Mouse (Mus musculus) left cerebral cortex, postnatal 36 days (tissue): Measurements from ENCODE around the gene Hemgn. TPM values are rescaled to one million over a fixed set of nuclear protein-coding genes. Genes with fewer than 3 reads are reported as not detected.

ENCODE experiments used
- DNase-seq, 2 experiments: peaks; one replicate each; pipeline ENCODE4 v3.0.0; 2021 to 2022; ENCODE audit warnings: low spot score in 2 of 2, mixed read lengths in 1 of 2
- intact Hi-C: fragments of 180-260 bp; cut with DNase I; formaldehyde crosslinking; loops from one replicate; pipeline ENCODE4 v1.15.1; 2025
- total RNA-seq, 2 experiments: library from RNA; stranded (reverse); gene quantifications; 2 replicates each; pipeline ENCODE4 v1.2.3; 2021

Hemgn gene
- total RNA-seq, 2 experiments from 2014 or later, result not detected

DNA sequence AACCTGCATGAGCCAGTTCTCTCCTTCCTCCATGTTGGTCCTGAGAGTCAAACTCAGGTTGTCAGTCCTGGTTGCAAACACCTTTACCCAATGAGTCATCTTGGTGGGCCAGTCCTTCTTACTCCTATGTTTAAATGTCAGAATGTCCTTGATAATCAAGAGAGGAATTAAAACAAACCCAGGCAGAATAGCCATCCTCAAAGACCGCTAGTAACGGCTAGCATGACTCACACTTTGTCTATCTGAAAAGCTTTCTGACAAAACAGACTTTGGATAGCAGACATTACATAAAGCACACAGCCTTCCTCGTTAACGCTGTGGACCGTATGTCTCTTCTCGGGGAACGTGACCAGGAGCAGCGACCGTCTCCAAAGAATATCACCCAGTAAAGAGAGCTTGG is 5.5 kb upstream of the Hemgn start:
- no peak for DNase-seq
- intact Hi-C loops, result no loop called here

- DNase-seq, result no peak
- intact Hi-C loops, result no loop called here
Observed at GRCm38 (mm10) chr4:46417491-46417890, 4.2 kb upstream of the Hemgn start.

- intact Hi-C loops, result no loop called here
- no peak for DNase-seq
Observed at GRCm38 (mm10) chr4:46412113-46412512, 1.2 kb downstream of the Hemgn start.

- intact Hi-C loops, result no loop called here
- DNase-seq, result no peak
Observed at GRCm38 (mm10) chr4:46411489-46411888, 1.8 kb downstream of the Hemgn start.

- no peak for DNase-seq
- intact Hi-C loops, result no loop called here
Observed at GRCm38 (mm10) chr4:46410677-46411076, 2.6 kb downstream of the Hemgn start.

GRCm38 (mm10) chr4:46406966-46407703 is 6.2 kb downstream of the Hemgn start:
- intact Hi-C loops, result no loop called here
- no peak for DNase-seq

DNA sequence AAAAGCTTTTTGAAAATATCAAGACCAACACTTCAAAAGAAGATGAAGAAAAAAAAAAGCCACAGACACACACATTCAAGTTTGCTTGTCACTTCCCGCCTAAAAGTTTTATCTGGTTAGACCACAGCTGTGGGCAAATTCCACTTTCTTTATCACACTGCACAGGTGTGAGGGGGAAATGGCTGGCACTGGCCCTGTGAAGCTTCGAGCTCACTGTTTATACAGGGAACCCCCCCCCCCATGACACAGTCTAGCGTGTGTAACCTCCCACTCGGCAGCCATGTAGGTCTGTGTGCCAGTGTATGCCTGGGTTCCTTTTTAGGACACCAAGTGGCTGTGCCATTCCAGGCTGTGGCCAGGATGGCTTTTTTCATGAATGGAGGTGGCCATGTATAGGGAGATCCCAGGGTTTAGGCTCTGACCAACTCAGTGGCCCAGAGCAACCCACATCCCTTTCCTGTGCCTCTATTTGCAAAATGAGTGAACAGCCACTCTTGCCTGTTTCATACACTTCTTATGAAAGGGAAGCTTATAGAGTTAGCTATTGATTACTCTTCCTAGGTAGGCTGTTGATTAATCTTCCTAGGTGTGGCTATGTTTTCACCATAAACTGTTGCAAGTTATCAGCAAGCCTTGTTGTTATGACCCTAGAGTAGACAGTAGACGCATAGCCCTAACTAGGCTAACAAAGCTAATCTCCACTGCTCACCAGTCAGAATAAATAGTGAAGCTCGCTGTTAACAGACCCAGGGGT is 9.1 kb downstream of the Hemgn start:
- DNase-seq, result no peak
- intact Hi-C loops, result no loop called here

DNA sequence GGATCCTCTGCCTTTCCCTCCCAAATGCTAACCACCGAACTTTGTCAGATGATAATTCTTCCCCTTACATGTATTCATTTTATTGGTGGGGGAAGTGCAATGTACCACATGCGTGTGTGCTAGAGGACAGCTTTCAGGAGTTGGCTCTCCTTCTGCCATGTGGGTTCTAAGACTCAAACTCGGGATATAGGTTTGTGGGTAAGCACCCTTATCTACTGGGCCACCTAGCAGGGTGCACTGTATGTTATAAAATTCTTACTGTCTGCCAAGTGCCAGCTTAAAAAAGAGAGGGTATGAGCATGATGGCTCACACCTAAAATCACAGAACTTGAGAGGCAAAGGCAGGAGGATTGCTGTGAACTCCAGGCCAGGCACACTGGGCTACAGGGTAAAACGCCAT is 14.5 kb downstream of the Hemgn start:
- intact Hi-C loops, result no loop called here
- no peak for DNase-seq

DNA sequence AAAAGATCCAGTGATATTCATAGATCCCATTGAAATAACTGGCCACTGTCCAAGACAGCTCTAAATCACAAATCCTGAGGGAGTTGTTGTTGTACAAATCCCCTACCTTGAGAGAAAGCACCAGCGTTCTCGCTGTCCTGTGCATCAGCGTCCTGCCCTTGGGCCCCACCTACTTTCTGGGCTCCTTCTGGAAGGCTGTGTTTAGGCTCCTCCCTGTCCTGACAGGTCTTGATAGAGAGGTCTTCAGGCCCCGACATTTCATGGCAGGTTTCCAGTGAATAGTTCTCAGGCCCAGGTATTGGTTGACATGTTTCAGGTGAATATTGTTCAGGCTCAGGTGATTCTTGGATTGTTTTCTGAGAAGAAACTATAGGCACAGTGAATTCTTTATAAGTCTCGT is 17.6 kb downstream of the Hemgn start:
- intact Hi-C loops, result no loop called here
- no peak for DNase-seq

DNA sequence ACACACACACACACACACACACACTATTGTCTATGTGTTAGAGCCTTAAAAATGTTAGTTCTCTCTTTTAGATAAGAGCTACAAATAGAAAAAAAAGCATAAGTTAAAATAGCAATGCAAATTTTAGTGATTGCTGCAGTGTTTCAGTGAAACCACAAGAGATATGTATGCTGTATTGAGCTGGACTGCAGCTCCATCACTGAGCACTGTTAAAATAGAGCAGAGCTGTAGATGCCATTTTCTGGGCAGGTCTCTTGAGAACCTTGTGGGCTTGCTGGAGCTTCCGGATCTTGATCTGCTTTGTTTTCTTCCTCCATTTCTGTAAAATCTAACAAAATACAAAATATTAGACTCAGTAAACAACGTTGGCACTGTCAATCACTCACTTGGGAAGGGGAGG is 18.9 kb downstream of the Hemgn start:
- intact Hi-C loops, result no loop called here
- DNase-seq, result no peak

- intact Hi-C loops, result no loop called here
Observed at GRCm38 (mm10) chr4:46390390-46390970, 22.8 kb downstream of the Hemgn start.

GRCm38 (mm10) chr4:46389612-46390341 is 23.5 kb downstream of the Hemgn start:
- intact Hi-C loops, result loop anchor here (1.0 to 10.0 kb wide), 3 partner anchors 62 to 265 kb away; partner anchors contain the start of gene Tbc1d2

More at GRCm38 (mm10) chr4:46390390-46390970, 22.8 kb downstream of the Hemgn start:
- DNase-seq, result peak; percentile 27 to 60

DNA sequence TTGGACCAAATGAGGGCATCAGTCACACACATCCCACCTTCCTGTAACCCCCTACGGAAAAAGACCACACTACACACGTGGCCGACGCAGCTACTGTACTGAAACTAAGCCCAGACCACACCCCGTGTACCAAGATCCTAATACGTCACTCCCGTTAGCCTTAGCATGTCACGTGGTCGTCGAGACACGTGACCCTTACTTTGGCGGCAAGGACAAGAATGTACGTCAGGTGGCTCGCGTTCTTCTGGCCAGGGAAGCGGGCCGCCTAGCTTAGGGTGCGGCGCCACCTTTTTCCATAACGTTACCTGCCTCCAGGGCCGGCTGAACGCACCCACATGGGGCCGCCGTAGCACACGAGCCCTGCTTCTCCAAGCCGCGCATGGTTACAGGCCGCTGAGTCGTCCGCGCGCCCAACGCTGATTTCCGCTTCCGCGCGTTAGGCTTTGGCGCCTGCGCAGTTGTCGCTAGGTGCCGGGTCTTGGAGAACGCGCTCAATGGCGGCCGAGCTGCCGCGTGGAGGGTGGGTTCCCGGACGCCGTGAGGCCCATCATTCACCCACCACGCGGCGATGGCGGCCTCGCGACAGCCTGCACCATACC is 24.2 kb downstream of the Hemgn start, which contains the start of gene Trmo:
Trmo (minus strand) TSS at position 425 of the 599 bp plus-strand sequence.
- peak; percentile 97 for DNase-seq
- intact Hi-C loops, result loop anchor here (1.0 to 10.0 kb wide), 3 partner anchors 62 to 266 kb away; partner anchors contain the start of gene Tbc1d2

More at GRCm38 (mm10) chr4:46389612-46390341, 23.5 kb downstream of the Hemgn start:
- DNase-seq, result no peak

DNA sequence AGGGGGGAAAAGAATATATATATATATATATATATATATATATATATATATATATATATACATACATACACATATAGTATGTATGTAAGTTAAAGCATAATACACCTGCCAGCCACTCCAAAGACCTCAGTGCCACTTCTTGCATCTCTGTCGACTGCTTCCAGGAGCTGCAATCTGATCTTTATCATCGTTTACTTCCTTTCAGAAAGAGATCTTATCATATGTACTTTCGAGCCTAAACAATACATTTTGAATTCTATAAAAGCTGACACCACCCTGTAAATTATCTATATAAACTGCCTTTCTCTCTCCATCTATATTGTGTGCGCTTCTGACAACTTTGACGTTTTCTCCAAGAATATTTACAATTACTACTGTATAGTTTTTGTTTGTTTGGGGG is 24.8 kb downstream of the Hemgn start:
- intact Hi-C loops, result loop anchor here (10.0 kb wide), 1 partner anchor 266 kb away; the partner anchor contains the start of gene Tbc1d2
- DNase-seq, result no peak

- DNase-seq, result peak; percentile 79 to 83
- intact Hi-C loops, result loop anchor here (5.0 kb wide), 1 partner anchor 173 kb away; no protein-coding TSS in a partner anchor
Observed at GRCm38 (mm10) chr4:46374869-46375368, 38.4 kb downstream of the Hemgn start.

DNA sequence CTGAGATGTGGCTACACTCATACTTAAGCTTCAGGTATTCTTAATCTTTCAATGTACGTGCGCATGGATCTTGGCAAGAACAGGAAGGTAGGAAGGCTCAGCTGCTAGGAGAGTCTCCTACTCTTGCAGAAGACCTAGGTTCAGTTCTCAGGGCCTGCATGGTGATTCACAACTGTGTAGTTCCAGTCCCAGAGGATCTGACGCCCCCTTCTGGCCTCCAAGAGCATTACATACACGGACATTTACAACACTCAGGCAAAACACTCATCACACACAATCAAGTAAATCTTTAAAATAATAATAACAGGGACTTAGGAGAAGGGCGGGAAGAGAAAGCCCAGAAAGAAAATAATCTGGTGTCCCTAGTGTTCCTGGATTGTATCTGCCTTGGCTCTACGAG is 38.9 kb downstream of the Hemgn start:
- intact Hi-C loops, result loop anchor here (5.0 kb wide), 1 partner anchor 172 kb away; no protein-coding TSS in a partner anchor
- DNase-seq, result no peak

DNA sequence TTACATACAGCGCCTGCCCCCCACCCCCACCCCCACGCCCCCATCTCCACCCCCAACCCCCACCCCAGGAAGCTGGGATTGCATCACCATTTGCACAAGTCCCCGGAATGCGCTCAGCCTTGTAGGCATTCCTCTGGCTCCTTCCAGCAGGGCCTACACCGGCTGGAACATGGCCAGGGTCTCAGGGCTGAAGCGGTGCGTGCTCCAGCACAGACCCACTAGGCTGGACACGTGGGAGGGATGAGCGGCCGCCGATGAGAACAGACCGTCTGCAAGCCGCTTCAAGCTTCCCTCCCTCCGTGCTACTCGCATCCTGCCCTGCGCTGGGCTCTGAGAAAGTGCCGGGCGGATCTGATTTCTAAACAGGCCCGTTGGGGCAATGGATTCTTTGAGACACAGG is 42.3 kb downstream of the Hemgn start:
- intact Hi-C loops, result loop anchor here (5.0 kb wide), 1 partner anchor 169 kb away; no protein-coding TSS in a partner anchor
- DNase-seq, result peak in 1 of 2 experiments; percentile 14

- intact Hi-C loops, result loop anchor here (5.0 kb wide), 1 partner anchor 168 kb away; no protein-coding TSS in a partner anchor
- no peak for DNase-seq
Observed at GRCm38 (mm10) chr4:46370406-46370805, 42.9 kb downstream of the Hemgn start.

GRCm38 (mm10) chr4:46369070-46369469 is 44.2 kb downstream of the Hemgn start:
- intact Hi-C loops, result no loop called here

More at GRCm38 (mm10) chr4:46369070-46369469, 44.2 kb downstream of the Hemgn start:
- DNase-seq, result no peak
